Mouse (Mus musculus) forebrain, embryonic 16.5 days (tissue): ENCODE results near the gene Tmppe. TPM values are rescaled to one million over a fixed set of nuclear protein-coding genes. Genes with fewer than 3 reads are reported as not detected.

ENCODE experiments used
- ATAC-seq: fragments of 200-750 bp; cut with Nextera tagmentation; 2 replicates; pipeline ENCODE4 v1.8.0; 2017; ENCODE audit warnings: mild to moderate bottlenecking, moderate library complexity
- H3K27ac ChIP-seq: fragments of 300-500 bp; sonication (generic); 2 replicates; pipeline ENCODE4 v1.5.1; 2014; ENCODE audit warnings: low read length, control low read depth
- H3K27me3 ChIP-seq: fragments of 300-500 bp; sonication (generic); replicated peaks from 2 replicates; pipeline ENCODE4 v1.6.1; 2014; ENCODE audit warnings: low read length; ENCODE audit not compliant: control insufficient read depth, insufficient read depth
- H3K36me3 ChIP-seq: fragments of 300-500 bp; sonication (generic); 2 replicates; pipeline ENCODE4 v1.6.1; 2014; ENCODE audit not compliant: control insufficient read depth, insufficient read depth
- H3K4me1 ChIP-seq: fragments of 300-500 bp; sonication (generic); replicated peaks from 2 replicates; pipeline ENCODE4 v1.6.1; 2014; ENCODE audit warnings: low read length; ENCODE audit not compliant: control insufficient read depth, insufficient read depth
- H3K4me2 ChIP-seq: fragments of 300-500 bp; sonication (generic); 2 replicates; pipeline ENCODE4 v1.6.1; 2014; ENCODE audit warnings: mild to moderate bottlenecking, low read length, control low read depth
- H3K4me3 ChIP-seq: fragments of 300-500 bp; sonication (generic); replicated peaks from 2 replicates; pipeline ENCODE4 v1.5.1; 2014; ENCODE audit warnings: mild to moderate bottlenecking, low read length, control low read depth
- H3K9ac ChIP-seq: fragments of 300-500 bp; sonication (generic); replicated peaks from 2 replicates; pipeline ENCODE4 v1.6.1; 2014; ENCODE audit warnings: low read depth, low read length, control low read depth
- H3K9me3 ChIP-seq: fragments of 300-500 bp; sonication (generic); 2 replicates; pipeline ENCODE4 v1.6.1; 2016; ENCODE audit warnings: low read length; ENCODE audit not compliant: control insufficient read depth
- WGBS: fragments of 180-500 bp; shearing (Covaris S2); extraction: QIAGEN DNeasy Blood & Tissue Kit; methylation state at CpG from one replicate; pipeline ENCODE4 v1.1.7; 2014; 5-methylcytosine and 5-hydroxymethylcytosine counted together
- polyA plus RNA-seq: library from polyadenylated mRNA; unstranded; fragments of >200 nt; fragmentation: Nextera tagmentation; extraction: Ambion mirVana; gene quantifications from 2 replicates; pipeline ENCODE4 v1.2.1, GENCODE M21; 2015

The Tmppe gene
- polyA plus RNA-seq, 1 experiment from 2014 or later = 9.2 TPM

DNA sequence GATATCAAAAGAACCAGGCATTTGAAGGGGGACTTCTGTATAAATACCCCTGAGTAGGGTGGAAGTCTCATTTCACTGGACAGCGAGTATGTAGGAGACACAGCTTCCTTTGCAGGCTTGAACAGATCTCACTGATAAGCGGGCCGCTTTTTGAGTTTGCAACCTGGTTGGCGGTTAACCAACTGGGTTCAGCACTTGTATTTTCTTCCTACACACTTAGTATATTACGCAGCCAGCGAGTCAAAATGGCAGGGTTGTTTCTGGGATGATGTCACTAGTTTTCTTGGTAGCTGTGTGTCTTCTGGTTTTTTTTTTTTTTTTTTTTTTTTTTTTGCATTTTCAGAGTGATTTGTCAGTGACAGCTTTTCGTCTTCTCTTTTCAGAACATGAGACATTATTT lies 20.9 kb downstream of the Tmppe start:
- Histone ChIP-seq H3K4me3 (no peak overlapping the region), H3K9me3 (no peaks in the 10 kb centered on the region), H3K27ac (no peak overlapping the region), H3K27me3 (no peaks in the 10 kb centered on the region), H3K36me3 (peaks cover 5% of the 10 kb centered on the region; the same call in 1 of the 2 replicates), H3K4me1 (no peaks in the 10 kb centered on the region), H3K9ac (no peak overlapping the region), H3K4me2 (no peak overlapping the region)
- ATAC-seq = no peak
- WGBS = 96% methylated on average over 7 of the region's 7 CpGs

- H3K4me2 ChIP-seq = no peak overlapping the region
- no peaks in the 10 kb centered on the region for H3K9me3 ChIP-seq
- no peak overlapping the region for H3K27ac ChIP-seq
- WGBS = 92% methylated on average over 5 of the region's 5 CpGs
- ATAC-seq = no peak
- peaks cover 7% of the 10 kb centered on the region; the same call in 1 of the 2 replicates for H3K36me3 ChIP-seq
- H3K27me3 ChIP-seq = no peaks in the 10 kb centered on the region
- no peaks in the 10 kb centered on the region for H3K4me1 ChIP-seq
- no peak overlapping the region for H3K9ac ChIP-seq
- H3K4me3 ChIP-seq = no peak overlapping the region
These were observed 24.7 kb downstream of the Tmppe start for GRCm38 (mm10) chr9:114425576-114425975.

DNA sequence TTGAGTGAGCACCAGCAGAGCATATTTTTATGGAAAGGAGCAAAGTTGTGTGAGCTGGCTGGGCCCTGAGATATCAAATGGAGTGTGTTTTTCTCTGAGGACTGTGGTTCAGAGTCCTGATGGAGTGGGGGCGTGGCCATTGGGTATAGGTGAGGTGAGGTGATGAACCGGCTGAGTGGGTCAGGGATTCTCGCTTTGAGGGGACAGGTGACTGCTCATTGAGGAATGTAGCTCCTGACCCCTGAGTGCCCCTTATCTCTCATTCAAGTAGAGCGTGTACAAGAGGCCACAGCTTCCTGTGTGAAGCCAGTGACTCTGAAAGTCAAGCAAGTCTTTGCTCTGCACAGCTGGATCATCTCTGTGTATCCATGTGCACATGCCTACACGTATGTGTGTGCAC lies 25.3 kb downstream of the Tmppe start:
- no peak overlapping the region for H3K4me2 ChIP-seq
- no peaks in the 10 kb centered on the region for H3K4me1 ChIP-seq
- no peak overlapping the region for H3K27ac ChIP-seq
- H3K9ac ChIP-seq = no peak overlapping the region
- WGBS = 95% methylated on average over 5 of the region's 5 CpGs
- H3K27me3 ChIP-seq = no peaks in the 10 kb centered on the region
- ATAC-seq = no peak
- H3K9me3 ChIP-seq = no peaks in the 10 kb centered on the region
- no peak overlapping the region for H3K4me3 ChIP-seq
- peaks cover 7% of the 10 kb centered on the region; the same call in 1 of the 2 replicates for H3K36me3 ChIP-seq

GRCm38 (mm10) chr9:114427425-114427824 lies 26.5 kb downstream of the Tmppe start:
- ATAC-seq = no peak
- no peak overlapping the region for H3K4me3 ChIP-seq
- no peak overlapping the region for H3K9ac ChIP-seq
- WGBS = 93% methylated on average over 8 of the region's 8 CpGs
- no peak overlapping the region for H3K4me2 ChIP-seq
- no peak overlapping the region for H3K27ac ChIP-seq
- H3K36me3 ChIP-seq = peaks cover 7% of the 10 kb centered on the region; the same call in 1 of the 2 replicates
- H3K27me3 ChIP-seq = no peaks in the 10 kb centered on the region
- H3K4me1 ChIP-seq = no peaks in the 10 kb centered on the region
- no peaks in the 10 kb centered on the region for H3K9me3 ChIP-seq

DNA sequence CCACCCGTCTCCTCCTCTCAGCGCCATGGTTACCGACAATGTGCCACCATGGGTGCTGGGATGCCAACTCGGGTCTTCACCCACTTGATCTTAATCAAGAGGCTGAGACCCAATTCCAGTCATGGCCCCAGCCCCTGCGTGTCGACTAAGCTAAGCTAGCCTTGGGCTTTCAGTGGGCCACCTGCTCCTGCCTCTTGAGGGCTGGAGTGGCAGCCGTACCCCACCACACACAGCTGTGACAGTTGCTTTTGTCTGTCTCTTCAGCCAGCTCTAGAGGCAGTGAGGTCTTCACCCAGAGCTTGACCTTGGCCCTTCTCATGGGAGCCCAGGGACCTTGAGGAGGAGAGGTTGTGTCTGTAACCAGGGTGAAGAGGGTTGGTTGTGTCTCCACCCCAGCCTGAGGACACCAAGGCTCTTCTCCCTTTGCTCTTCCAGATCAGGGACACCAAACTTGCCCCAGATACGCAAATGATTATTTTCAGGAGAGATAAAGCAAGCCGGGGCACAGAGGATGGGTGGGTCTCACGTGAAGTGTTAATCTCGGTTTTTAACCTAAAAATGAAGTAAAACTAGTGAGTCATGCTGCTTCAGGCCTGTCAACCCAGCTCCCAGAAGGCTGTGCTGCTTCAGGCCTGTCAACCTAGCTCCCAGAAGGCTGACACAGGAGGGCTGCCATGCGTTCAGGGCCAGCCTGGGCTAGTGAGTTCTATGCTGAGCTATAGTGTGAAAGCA lies 27.4 kb downstream of the Tmppe start:
- Histone ChIP-seq H3K9ac (no peak overlapping the region), H3K4me2 (no peak overlapping the region), H3K4me1 (no peaks in the 10 kb centered on the region), H3K4me3 (no peak overlapping the region), H3K27ac (no peak overlapping the region), H3K36me3 (peaks cover 7% of the 10 kb centered on the region; the same call in 1 of the 2 replicates), H3K27me3 (no peaks in the 10 kb centered on the region), H3K9me3 (no peaks in the 10 kb centered on the region)
- ATAC-seq = no peak
- WGBS = 86% methylated on average over 12 of the region's 12 CpGs

GRCm38 (mm10) chr9:114435668-114436067 lies 34.8 kb downstream of the Tmppe start:
- WGBS = 85% methylated on average over 2 of the region's 2 CpGs
- H3K4me3 ChIP-seq = no peak overlapping the region
- H3K27ac ChIP-seq = no peak overlapping the region
- H3K36me3 ChIP-seq = peaks cover 4% of the 10 kb centered on the region; the same call in 1 of the 2 replicates
- H3K4me1 ChIP-seq = no peaks in the 10 kb centered on the region
- peaks cover 6% of the 10 kb centered on the region; the same call in 1 of the 2 replicates for H3K9me3 ChIP-seq
- no peaks in the 10 kb centered on the region for H3K27me3 ChIP-seq
- H3K9ac ChIP-seq = no peak overlapping the region
- no peak overlapping the region for H3K4me2 ChIP-seq
- no peak for ATAC-seq

GRCm38 (mm10) chr9:114440548-114440947 lies 39.6 kb downstream of the Tmppe start:
- Histone ChIP-seq H3K9me3 (peaks cover 6% of the 10 kb centered on the region; the same call in 1 of the 2 replicates), H3K4me2 (no peak overlapping the region), H3K9ac (no peak overlapping the region), H3K4me3 (no peak overlapping the region), H3K36me3 (peaks cover 2% of the 10 kb centered on the region; the same call in 1 of the 2 replicates), H3K4me1 (no peaks in the 10 kb centered on the region), H3K27me3 (no peaks in the 10 kb centered on the region), H3K27ac (no peak overlapping the region)
- ATAC-seq = no peak
- WGBS = 87% methylated on average over 10 of the region's 10 CpGs

GRCm38 (mm10) chr9:114442225-114442624 lies 41.3 kb downstream of the Tmppe start:
- no peak overlapping the region for H3K4me3 ChIP-seq
- no peak overlapping the region for H3K9ac ChIP-seq
- ATAC-seq = no peak
- H3K4me2 ChIP-seq = no peak overlapping the region
- H3K27ac ChIP-seq = no peak overlapping the region
- no peaks in the 10 kb centered on the region for H3K4me1 ChIP-seq
- H3K27me3 ChIP-seq = no peaks in the 10 kb centered on the region
- 97% methylated on average over 9 of the region's 9 CpGs for WGBS
- no peaks in the 10 kb centered on the region; the same call in 1 of the 2 replicates for H3K36me3 ChIP-seq
- no peaks in the 10 kb centered on the region for H3K9me3 ChIP-seq

- WGBS = 91% methylated on average over 9 of the region's 9 CpGs
- no peaks in the 10 kb centered on the region for H3K9me3 ChIP-seq
- H3K27me3 ChIP-seq = no peaks in the 10 kb centered on the region
- no peak overlapping the region for H3K9ac ChIP-seq
- no peaks in the 10 kb centered on the region; the same call in 1 of the 2 replicates for H3K36me3 ChIP-seq
- no peaks in the 10 kb centered on the region for H3K4me1 ChIP-seq
- no peak overlapping the region for H3K4me3 ChIP-seq
- H3K27ac ChIP-seq = no peak overlapping the region
- H3K4me2 ChIP-seq = no peak overlapping the region
- ATAC-seq = no peak
These were observed 42.0 kb downstream of the Tmppe start for GRCm38 (mm10) chr9:114442893-114443292.
